In the genomic region with DNA sequence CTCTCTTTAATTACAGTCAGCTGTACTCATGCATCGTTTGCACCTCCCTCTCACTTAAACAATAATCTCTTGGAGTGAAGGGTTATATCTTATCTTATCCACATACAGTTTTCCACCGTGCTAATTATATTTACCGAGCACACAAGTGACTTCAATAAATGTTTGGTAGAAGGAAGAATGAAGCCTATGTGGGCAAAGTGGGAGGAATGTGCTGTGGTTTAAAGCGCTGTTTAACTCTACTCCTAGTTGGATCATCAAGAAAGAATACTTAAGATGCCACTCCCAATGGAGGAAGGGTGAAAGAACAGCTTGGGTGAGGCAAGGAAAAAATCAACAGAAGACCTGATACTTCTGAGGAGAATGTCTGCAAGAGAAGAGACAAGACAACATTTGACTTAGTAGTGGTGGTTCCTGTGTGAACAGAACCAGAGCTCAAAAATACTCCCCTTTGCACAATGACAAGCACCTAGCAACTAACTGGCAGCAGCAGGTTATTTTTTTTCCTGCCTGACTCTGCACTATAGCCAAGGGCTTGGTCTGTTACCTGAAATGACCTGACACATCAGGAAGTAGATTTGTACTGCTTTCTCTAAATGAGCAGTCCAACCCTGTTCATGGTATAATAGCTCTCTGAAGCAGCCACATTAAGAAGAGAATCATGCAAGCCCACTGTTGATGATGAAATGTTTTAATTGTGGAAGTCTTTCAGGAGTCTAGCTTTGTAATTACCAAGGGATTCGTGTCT, we compare ENCODE assay signal across 24 mouse cellular contexts.
"Had no signal": no experiment of that assay in that cellular context is flagged by ENCODE, and none has a peak within 500 bp of the region (broad histone marks: within the 10 kb centered on the region; RNA-seq: fewer than 3 reads in every experiment).

No protein-coding gene starts in this region.

- H3K4me1 ChIP-seq: limb, embryonic 10.5 days; limb, embryonic 13.5 days; liver, embryonic 12.5 days; liver, embryonic 15.5 days; neural tube, embryonic 12.5 days; neural tube, embryonic 15.5 days; stomach, embryonic 15.5 days had no signal

- H3K4me2 ChIP-seq: limb, embryonic 13.5 days; liver, embryonic 12.5 days; liver, embryonic 15.5 days; midbrain, embryonic 11.5 days; neural tube, embryonic 12.5 days; neural tube, embryonic 15.5 days; stomach, embryonic 15.5 days had no signal

- H3K36me3 ChIP-seq: limb, embryonic 10.5 days; limb, embryonic 13.5 days; liver, embryonic 12.5 days; liver, embryonic 15.5 days; neural tube, embryonic 12.5 days; neural tube, embryonic 15.5 days; stomach, embryonic 15.5 days had no signal

- H3K27me3 ChIP-seq: limb, embryonic 13.5 days; liver, embryonic 12.5 days; liver, embryonic 15.5 days; neural tube, embryonic 12.5 days; neural tube, embryonic 15.5 days; stomach, embryonic 15.5 days had no signal

- DNase-seq: kidney, postnatal 10 days; layer of hippocampus, adult 9-11 months; liver; lung, adult 2 months; lung, postnatal 14 days; lung, postnatal 4 days; midbrain, embryonic 14.5 days; right cerebral cortex, adult 18-20 months; right cerebral cortex, postnatal 14 days; right cerebral cortex, postnatal 4 days; spleen, adult 18-20 months; thymus, adult 2 months; thymus, postnatal 14 days; thymus, postnatal 4 days had no signal

- ATAC-seq: inflammation-experienced regulatory T-cells, adult 6 months; liver, embryonic 12.5 days had no signal

- H3K9ac ChIP-seq: limb, embryonic 13.5 days; liver, embryonic 12.5 days; liver, embryonic 15.5 days; neural tube, embryonic 12.5 days; neural tube, embryonic 15.5 days; stomach, embryonic 15.5 days had no signal

- H3K4me3 ChIP-seq: layer of hippocampus, adult 2 months; limb, embryonic 10.5 days; limb, embryonic 13.5 days; liver, embryonic 12.5 days; liver, embryonic 15.5 days; neural tube, embryonic 12.5 days; neural tube, embryonic 15.5 days; stomach, embryonic 15.5 days had no signal

- H3K27ac ChIP-seq: layer of hippocampus, adult 2 months; limb, embryonic 10.5 days; limb, embryonic 13.5 days; liver, embryonic 12.5 days; liver, embryonic 15.5 days; neural tube, embryonic 12.5 days; neural tube, embryonic 15.5 days; stomach, embryonic 15.5 days had no signal

- H3K9me3 ChIP-seq: limb, embryonic 10.5 days; limb, embryonic 13.5 days; liver, embryonic 12.5 days; liver, embryonic 15.5 days; neural tube, embryonic 12.5 days; neural tube, embryonic 15.5 days; stomach, embryonic 15.5 days had no signal
